ENCODE assay signal across 11 mouse cellular contexts in the genomic region with DNA sequence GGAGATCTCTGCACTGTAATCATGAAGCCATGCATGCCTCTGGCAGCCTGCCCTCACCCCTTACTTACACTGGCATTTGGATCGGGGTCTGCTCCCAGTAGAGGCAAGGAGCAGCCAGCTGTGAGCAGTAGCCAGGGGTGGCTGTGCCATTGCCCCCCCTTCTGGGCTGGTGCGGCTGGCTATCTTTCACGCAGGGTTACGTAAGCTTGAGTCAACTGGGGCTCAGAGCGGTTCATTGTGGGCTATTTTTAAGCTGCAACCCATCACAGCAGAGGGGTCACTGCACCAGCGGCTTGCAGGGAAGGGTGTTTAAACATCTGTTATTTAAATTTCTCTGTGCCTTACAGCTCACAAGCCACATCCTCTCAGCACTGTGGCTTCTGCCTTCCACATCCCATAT. TPM values are rescaled to one million over a fixed set of nuclear protein-coding genes. Genes with fewer than 3 reads are reported as not detected.
DNase-seq lines count a peak whose midpoint lies in the region; ATAC-seq lines count a peak whose summit lies in the region.
"Had no signal": no experiment of that assay in that cellular context is flagged by ENCODE, and none has a peak within 500 bp of the region (broad histone marks: within the 10 kb centered on the region; RNA-seq: fewer than 3 reads in every experiment).

No protein-coding gene starts in this region.

- DNase-seq in heart, adult 11 months = peak; percentile 98
- no peak for DNase-seq in heart, embryonic 10.5 days (ENCODE audit: low spot score)
- DNase-seq in gastrocnemius, adult 8-10 months (ENCODE audit: low spot score in 2 of 2) = peak; percentile 34 to 59
- no peak for DNase-seq in limb, embryonic 10.5 days (ENCODE audit: low spot score)
- DNase-seq in retina, postnatal 1 day = no peak
- DNase-seq in embryo, embryonic 10 days (ENCODE audit: low spot score) = no peak
- DNase-seq: liver, embryonic 13.5 days had no signal

- peaks cover 17% of the 10 kb centered on the region; the same call in 1 of the 2 replicates for H3K27me3 ChIP-seq in heart, embryonic 10.5 days (ENCODE audit: insufficient read depth, poor library complexity, severe bottlenecking)
- no peaks in the 10 kb centered on the region for H3K27me3 ChIP-seq in limb, embryonic 10.5 days (ENCODE audit: low read depth, poor library complexity, severe bottlenecking)
- H3K27me3 ChIP-seq in midbrain, embryonic 13.5 days = no peaks in the 10 kb centered on the region

- H3K4me3 ChIP-seq in heart, embryonic 10.5 days = no peak overlapping the region
- H3K4me3 ChIP-seq in limb, embryonic 10.5 days = no peak overlapping the region
- no peak overlapping the region for H3K4me3 ChIP-seq in midbrain, embryonic 13.5 days (replicated peaks)
- H3K4me3 ChIP-seq: liver, embryonic 13.5 days had no signal

- 0 out of 2 replicates have a peak, but pooled peaks have one; percentile 9 for ATAC-seq in midbrain, embryonic 13.5 days
- ATAC-seq in monocyte, adult 5-6 weeks (replicated peaks; ENCODE audit: insufficient number of reproducible peaks, low FRiP score, low TSS enrichment, poor library complexity, severe bottlenecking) = no peak

- H3K36me3 ChIP-seq in heart, embryonic 10.5 days = no peaks in the 10 kb centered on the region
- no peaks in the 10 kb centered on the region for H3K36me3 ChIP-seq in limb, embryonic 10.5 days
- no peaks in the 10 kb centered on the region for H3K36me3 ChIP-seq in midbrain, embryonic 13.5 days
- H3K36me3 ChIP-seq: liver, embryonic 13.5 days had no signal

- H3K9me3 ChIP-seq in heart, embryonic 10.5 days = no peaks in the 10 kb centered on the region
- no peaks in the 10 kb centered on the region for H3K9me3 ChIP-seq in limb, embryonic 10.5 days (replicated peaks)
- H3K9me3 ChIP-seq in midbrain, embryonic 13.5 days = no peaks in the 10 kb centered on the region
- H3K9me3 ChIP-seq: liver, embryonic 13.5 days had no signal

- peaks cover 55% of the 10 kb centered on the region for H3K4me1 ChIP-seq in heart, embryonic 10.5 days
- H3K4me1 ChIP-seq in limb, embryonic 10.5 days = peaks cover 19% of the 10 kb centered on the region
- peaks cover 21% of the 10 kb centered on the region for H3K4me1 ChIP-seq in midbrain, embryonic 13.5 days (replicated peaks)

- H3K4me2 ChIP-seq in midbrain, embryonic 13.5 days (replicated peaks) = no peak overlapping the region
- H3K4me2 ChIP-seq: liver, embryonic 13.5 days had no signal

- WGBS in heart, embryonic 10.5 days = 43% methylated on average over 6 of the region's 6 CpGs
- 64% methylated on average over 6 of the region's 6 CpGs for WGBS in limb, embryonic 10.5 days
- 32% methylated on average over 6 of the region's 6 CpGs for WGBS in midbrain, embryonic 13.5 days

- no peak overlapping the region for H3K9ac ChIP-seq in midbrain, embryonic 13.5 days (replicated peaks)
- H3K9ac ChIP-seq: liver, embryonic 13.5 days had no signal

- H3K27ac ChIP-seq in heart, embryonic 10.5 days = no peak overlapping the region
- H3K27ac ChIP-seq in limb, embryonic 10.5 days = 0 out of 2 replicates have a peak overlapping the region, but pooled peaks have one; percentile 30
- peak overlapping the region; percentile 36 for H3K27ac ChIP-seq in midbrain, embryonic 13.5 days
- H3K27ac ChIP-seq: liver, embryonic 13.5 days had no signal

RNA-seq across cellular contexts. Expression of a gene that starts 4.3 kb away (rescaled TPM):
- polyA plus RNA-seq in heart, embryonic 10.5 days (2016; fragmentation: Nextera tagmentation; extraction: Ambion mirVana) = not detected in 2 replicates
- not detected for total RNA-seq in gastrocnemius, adult 8-10 months (2022)
- not detected in 2 replicates for polyA plus RNA-seq in limb, embryonic 10.5 days (2016; fragmentation: Nextera tagmentation; extraction: Ambion mirVana)
- polyA plus RNA-seq in midbrain, embryonic 13.5 days (2015; fragmentation: Nextera tagmentation; extraction: Ambion mirVana) = not detected in 2 replicates
- total RNA-seq in monocyte, adult 5-6 weeks (2017) = 0.19 TPM in 1 of 3 replicates, not detected in the others
- total RNA-seq: gastrocnemius, postnatal 4 days had no signal
- polyA plus RNA-seq: liver, embryonic 13.5 days; small intestine, adult 2 months had no signal

RNA-seq across cellular contexts. Expression of a gene that starts 11.5 kb away (rescaled TPM):
- 0.79 and 2.3 TPM in 2 replicates for polyA plus RNA-seq in heart, embryonic 10.5 days (2016; fragmentation: Nextera tagmentation; extraction: Ambion mirVana)
- total RNA-seq in gastrocnemius, adult 8-10 months (2022) = under 1 TPM; 0.20 to 0.46 (median 0.35) TPM
- 7.5 and 9.9 TPM in 2 replicates for polyA plus RNA-seq in limb, embryonic 10.5 days (2016; fragmentation: Nextera tagmentation; extraction: Ambion mirVana)
- polyA plus RNA-seq in midbrain, embryonic 13.5 days (2015; fragmentation: Nextera tagmentation; extraction: Ambion mirVana) = 18.9 and 19.9 TPM in 2 replicates
- not detected in 3 replicates for total RNA-seq in monocyte, adult 5-6 weeks (2017)

RNA-seq across cellular contexts. Expression of a gene that starts 17.3 kb away (rescaled TPM):
- 3.8 and 4.1 TPM in 2 replicates for polyA plus RNA-seq in heart, embryonic 10.5 days (2016; fragmentation: Nextera tagmentation; extraction: Ambion mirVana)
- 1 to 10 TPM in 1 of 4 experiments, under 1 TPM in 3; 0.43 to 1.4 (median 0.82) TPM for total RNA-seq in gastrocnemius, adult 8-10 months (2022)
- 0.30 and 1.2 TPM in 2 replicates for polyA plus RNA-seq in limb, embryonic 10.5 days (2016; fragmentation: Nextera tagmentation; extraction: Ambion mirVana)
- 1.2 and 2.3 TPM in 2 replicates for polyA plus RNA-seq in midbrain, embryonic 13.5 days (2015; fragmentation: Nextera tagmentation; extraction: Ambion mirVana)
- 0.29 to 3.2 TPM (median 1.6 TPM) in 3 replicates for total RNA-seq in monocyte, adult 5-6 weeks (2017)

RNA-seq across cellular contexts. Expression of a gene that starts 26.0 kb away (rescaled TPM):
- polyA plus RNA-seq in heart, embryonic 10.5 days (2016; fragmentation: Nextera tagmentation; extraction: Ambion mirVana) = 18.7 and 30.8 TPM in 2 replicates
- 1 to 10 TPM in 1 of 4 experiments, under 1 TPM in 3; 0.47 to 1.6 (median 0.57) TPM for total RNA-seq in gastrocnemius, adult 8-10 months (2022)
- polyA plus RNA-seq in limb, embryonic 10.5 days (2016; fragmentation: Nextera tagmentation; extraction: Ambion mirVana) = 43.2 and 45.9 TPM in 2 replicates
- 15.0 and 15.1 TPM in 2 replicates for polyA plus RNA-seq in midbrain, embryonic 13.5 days (2015; fragmentation: Nextera tagmentation; extraction: Ambion mirVana)
- total RNA-seq in monocyte, adult 5-6 weeks (2017) = 1.5 to 1.8 TPM (median 1.6 TPM) in 3 replicates

RNA-seq across cellular contexts. Expression of a gene that starts 36.0 kb away (rescaled TPM):
- 10.7 and 10.8 TPM in 2 replicates for polyA plus RNA-seq in heart, embryonic 10.5 days (2016; fragmentation: Nextera tagmentation; extraction: Ambion mirVana)
- 10 to 100 TPM; 10.8 to 14.7 (median 11.9) TPM for total RNA-seq in gastrocnemius, adult 8-10 months (2022)
- polyA plus RNA-seq in limb, embryonic 10.5 days (2016; fragmentation: Nextera tagmentation; extraction: Ambion mirVana) = 10.9 and 11.6 TPM in 2 replicates
- polyA plus RNA-seq in midbrain, embryonic 13.5 days (2015; fragmentation: Nextera tagmentation; extraction: Ambion mirVana) = 21.5 and 23.8 TPM in 2 replicates
- total RNA-seq in monocyte, adult 5-6 weeks (2017) = 13.0 to 22.8 TPM (median 16.4 TPM) in 3 replicates

Comparison
In these comparisons a context has a peak if more than half of its experiments do, and no peak if none do; other contexts are left out.
1. DNase-seq: peak in heart, adult 11 months (single experiment) and gastrocnemius, adult 8-10 months (2 of 2); none in heart, embryonic 10.5 days (single experiment), limb, embryonic 10.5 days (single experiment), retina, postnatal 1 day (single experiment) and embryo, embryonic 10 days (single experiment).